Mouse (Mus musculus): ENCODE data around the gene Dusp15. TPM values are rescaled to one million over a fixed set of nuclear protein-coding genes. Genes with fewer than 3 reads are reported as not detected.

Dusp15 gene
- total RNA-seq, 4 experiments from 2014 or later, result 16.2 to 22.7 (median 21.1) TPM

GRCm38 (mm10) chr2:152906274-152907037 is 45.0 kb downstream of the Dusp15 start:
- no peak for DNase-seq (ENCODE audit: low spot score in 2 of 2)

GRCm38 (mm10) chr2:152905036-152905829 is 46.3 kb downstream of the Dusp15 start:
- no peak for DNase-seq (ENCODE audit: low spot score in 2 of 2)

GRCm38 (mm10) chr2:152904127-152904643 is 47.3 kb downstream of the Dusp15 start:
- no peak for DNase-seq (ENCODE audit: low spot score in 2 of 2)

- no peak for DNase-seq (ENCODE audit: low spot score in 2 of 2)
Measured at GRCm38 (mm10) chr2:152903586-152903985, 47.9 kb downstream of the Dusp15 start.

GRCm38 (mm10) chr2:152902658-152903057 is 48.8 kb downstream of the Dusp15 start:
- no peak for DNase-seq (ENCODE audit: low spot score in 2 of 2)

GRCm38 (mm10) chr2:152901296-152901695 is 50.2 kb downstream of the Dusp15 start:
- no peak for DNase-seq (ENCODE audit: low spot score in 2 of 2)

- DNase-seq (ENCODE audit: low spot score in 2 of 2), result no peak
Measured at GRCm38 (mm10) chr2:152899011-152899410, 52.5 kb downstream of the Dusp15 start.

GRCm38 (mm10) chr2:152896926-152897325 is 54.6 kb downstream of the Dusp15 start:
- DNase-seq (ENCODE audit: low spot score in 2 of 2), result no peak

- DNase-seq (ENCODE audit: low spot score in 2 of 2), result no peak
Measured at GRCm38 (mm10) chr2:152895834-152896233, 55.7 kb downstream of the Dusp15 start.

Other genes starting within 250 kb of the Dusp15 start
- gene Id1, start 215.4 kb downstream of the Dusp15 start, total RNA-seq (2022), result 10 to 100 TPM; 19.1 to 30.8 (median 22.9) TPM
- 1 to 10 TPM; 2.1 to 4.8 (median 2.5) TPM for gene Cox4i2, start 197.5 kb downstream of the Dusp15 start, total RNA-seq (2022)
- gene Bcl2l1, start 120.0 kb downstream of the Dusp15 start, total RNA-seq (2022), result 100 to 1,000 TPM; 125 to 143 (median 135) TPM
- 1 to 10 TPM; 1.9 to 2.9 (median 2.2) TPM for gene Tpx2, start 103.7 kb downstream of the Dusp15 start, total RNA-seq (2022)
- under 1 TPM in 3 of 4 experiments, not detected in 1; 0.19 to 0.39 (median 0.21) TPM for gene Mylk2, start 40.3 kb downstream of the Dusp15 start, total RNA-seq (2022)
- under 1 TPM in 3 of 4 experiments, not detected in 1; 0.34 to 0.88 (median 0.74) TPM for gene Foxs1, start 18.5 kb downstream of the Dusp15 start, total RNA-seq (2022)
- 1 to 10 TPM; 1.2 to 3.3 (median 2.3) TPM for gene Ttll9, start 10.8 kb upstream of the Dusp15 start, total RNA-seq (2022)
- 10 to 100 TPM; 53.3 to 59.2 (median 57.1) TPM for gene Pdrg1, start 63.7 kb upstream of the Dusp15 start, total RNA-seq (2022)
- gene Xkr7, start 80.2 kb upstream of the Dusp15 start, total RNA-seq (2022), result 1 to 10 TPM; 5.0 to 6.7 (median 5.9) TPM
- 1 to 10 TPM; 4.3 to 4.6 (median 4.4) TPM for gene Ccm2l, start 114.3 kb upstream of the Dusp15 start, total RNA-seq (2022)
- gene Hck, start 156.8 kb upstream of the Dusp15 start, total RNA-seq (2022), result 1 to 10 TPM; 1.7 to 4.2 (median 2.7) TPM
- 100 to 1,000 TPM; 106 to 122 (median 113) TPM for gene Tm9sf4, start 209.6 kb upstream of the Dusp15 start, total RNA-seq (2022)